Mouse (Mus musculus): ENCODE data around the gene Mycbp2.

The Mycbp2 gene

DNA sequence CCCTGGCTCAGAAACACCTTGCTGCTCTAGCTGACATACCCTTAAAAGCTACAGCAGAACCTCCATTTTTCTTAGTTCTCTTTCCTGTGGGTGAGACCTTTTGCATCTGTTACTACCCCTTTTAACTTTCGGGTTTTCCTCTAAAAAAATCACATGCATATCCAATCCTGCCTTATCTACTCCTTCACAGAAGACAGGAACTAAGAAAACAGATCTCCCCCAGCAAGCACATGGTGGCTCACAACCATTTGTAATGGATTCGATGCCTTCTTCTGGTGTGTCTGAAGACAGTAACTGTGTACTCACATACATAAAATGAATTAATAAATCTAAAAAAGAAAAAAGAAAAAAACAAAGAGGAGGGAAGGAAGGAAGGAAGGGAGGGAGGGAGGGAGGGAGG is 87.9 kb downstream of the Mycbp2 start:
- no peak for DNase-seq

DNA sequence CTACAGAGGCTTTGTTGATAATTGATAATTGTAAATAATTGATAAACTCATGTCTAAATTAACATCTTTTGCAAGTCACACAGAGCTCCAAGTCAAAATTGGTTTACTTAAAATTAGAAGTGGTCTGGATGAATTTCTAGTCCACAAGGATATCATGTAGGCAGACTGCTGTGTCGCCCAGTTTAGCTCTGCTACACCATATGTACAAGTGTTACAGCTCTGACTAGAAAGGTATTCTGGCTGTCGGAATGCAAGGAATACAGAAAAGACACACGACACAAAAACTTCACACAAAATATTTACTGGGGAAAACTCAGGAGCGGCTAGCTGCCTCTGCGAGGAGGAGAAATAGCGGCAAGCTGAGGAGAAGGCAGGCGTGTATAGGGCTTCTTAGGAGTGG is 89.7 kb downstream of the Mycbp2 start:
- DNase-seq, result no peak

DNA sequence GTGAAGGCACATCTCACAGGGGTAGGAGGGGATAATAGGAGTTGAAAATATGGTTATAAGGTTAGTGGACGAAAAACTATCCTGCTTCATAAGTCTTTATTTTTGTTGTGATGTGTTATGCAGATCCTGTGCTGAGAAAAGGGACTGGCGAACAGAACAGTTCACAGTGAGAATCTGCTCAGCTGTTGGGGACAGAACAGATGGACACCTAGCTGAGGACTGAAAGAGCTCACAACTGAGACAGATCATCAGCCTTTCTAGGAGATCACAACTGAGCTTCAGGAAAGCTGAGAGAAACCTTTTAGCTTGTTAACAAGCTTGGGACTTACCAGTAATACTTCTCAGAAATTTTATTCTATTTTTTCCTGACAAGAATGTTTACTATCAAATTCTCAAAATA is 92.3 kb downstream of the Mycbp2 start:
- no peak for DNase-seq

DNA sequence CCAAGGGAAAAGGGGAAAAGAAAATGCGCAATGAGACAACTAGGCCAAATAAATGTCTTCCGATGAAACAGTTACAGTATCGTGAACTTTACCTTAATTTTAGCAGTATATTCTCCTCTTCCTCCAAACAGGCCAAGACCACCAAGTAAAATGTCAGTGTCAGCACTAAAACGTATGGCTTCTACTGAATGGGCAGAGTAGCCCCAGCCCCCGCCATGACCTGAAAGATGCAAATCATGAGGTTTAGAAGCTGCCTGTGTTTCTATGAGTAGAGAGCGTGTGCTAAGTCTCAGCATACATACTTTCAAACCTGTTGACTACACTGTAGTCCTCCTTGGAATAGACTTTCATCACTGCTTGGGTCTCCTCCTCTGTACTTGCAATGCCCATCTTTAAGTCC is 104.6 kb downstream of the Mycbp2 start:
- no peak for DNase-seq

DNA sequence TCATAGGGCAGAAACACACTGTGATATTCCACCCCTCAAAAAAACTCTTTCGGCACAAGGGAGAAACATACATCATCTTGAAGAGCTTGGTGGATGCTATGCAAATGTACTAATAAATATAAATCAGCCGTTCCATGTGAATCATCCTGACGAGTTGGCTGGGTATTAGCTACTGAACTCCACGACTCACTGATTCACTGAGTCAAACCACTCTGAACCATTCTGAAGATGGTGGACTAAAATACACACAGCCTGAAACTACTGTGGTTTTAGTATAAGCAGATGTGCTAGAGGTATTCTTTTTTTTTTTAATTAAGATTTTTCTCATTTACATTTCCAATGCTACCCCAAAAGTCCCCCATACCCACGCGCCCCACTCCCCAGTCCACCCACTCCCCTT is 111.8 kb downstream of the Mycbp2 start:
- no peak for DNase-seq

DNA sequence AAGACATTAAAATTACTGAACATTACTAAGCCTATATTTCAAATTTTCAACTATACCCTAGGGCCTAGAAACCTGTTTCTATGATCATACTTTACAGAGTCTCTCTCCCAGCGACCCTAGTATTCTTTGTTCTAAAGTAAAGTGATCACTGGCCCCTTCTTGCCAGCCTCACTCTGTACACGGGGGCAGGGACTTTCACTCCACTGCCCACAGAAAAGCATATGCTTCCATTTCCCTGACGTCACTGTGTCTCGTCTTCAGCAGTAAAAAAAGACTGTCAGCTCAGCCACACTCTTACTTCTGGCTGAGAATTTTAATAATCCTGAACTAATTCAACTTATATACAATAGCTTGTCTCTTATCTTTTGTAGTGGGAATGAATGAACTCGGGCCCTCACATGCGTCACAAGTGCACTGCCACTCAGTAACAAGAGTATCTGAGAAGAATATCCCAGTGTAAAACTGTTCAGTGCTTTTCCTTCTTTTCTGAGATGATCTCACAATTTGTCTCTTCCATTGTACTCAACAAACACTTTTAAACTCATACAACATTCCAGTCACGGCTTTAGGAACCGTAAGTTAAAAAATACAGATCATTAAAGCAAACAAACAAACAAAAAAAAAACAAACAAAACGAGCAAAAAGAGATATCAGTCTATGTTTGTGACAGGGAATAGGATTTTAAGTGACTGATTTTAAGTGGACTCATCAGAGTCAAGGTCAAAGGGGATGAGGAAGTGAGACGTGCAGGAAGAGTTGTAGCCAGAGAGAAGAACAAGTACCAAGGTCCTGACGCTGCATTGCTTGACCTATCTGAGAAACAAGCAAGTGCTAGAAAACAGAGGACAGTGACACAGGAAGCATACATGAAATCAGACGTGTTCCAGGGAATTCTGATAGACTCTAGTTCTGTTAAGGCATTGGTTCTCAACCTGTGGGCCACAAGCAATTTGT is 112.7 kb downstream of the Mycbp2 start:
- DNase-seq, result no peak

DNA sequence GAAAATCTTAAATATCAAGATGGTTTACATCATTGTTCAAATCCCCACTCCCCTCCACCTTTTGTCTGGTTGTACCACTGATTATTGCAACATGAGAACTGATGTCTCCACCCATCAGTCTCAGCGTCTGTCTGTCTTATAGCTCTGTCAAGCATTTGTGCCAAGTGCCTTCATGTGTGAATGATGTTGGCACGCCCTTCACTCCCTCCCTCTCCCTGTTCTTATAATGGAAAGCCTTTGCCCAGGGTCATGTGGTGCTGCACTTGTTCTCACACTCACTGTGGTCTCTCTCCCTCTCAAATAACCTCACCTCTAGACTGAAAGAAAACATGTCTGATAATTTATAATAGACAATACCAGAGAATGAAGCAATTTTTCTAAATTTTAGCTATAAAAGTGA is 124.3 kb downstream of the Mycbp2 start:
- no peak for DNase-seq

DNA sequence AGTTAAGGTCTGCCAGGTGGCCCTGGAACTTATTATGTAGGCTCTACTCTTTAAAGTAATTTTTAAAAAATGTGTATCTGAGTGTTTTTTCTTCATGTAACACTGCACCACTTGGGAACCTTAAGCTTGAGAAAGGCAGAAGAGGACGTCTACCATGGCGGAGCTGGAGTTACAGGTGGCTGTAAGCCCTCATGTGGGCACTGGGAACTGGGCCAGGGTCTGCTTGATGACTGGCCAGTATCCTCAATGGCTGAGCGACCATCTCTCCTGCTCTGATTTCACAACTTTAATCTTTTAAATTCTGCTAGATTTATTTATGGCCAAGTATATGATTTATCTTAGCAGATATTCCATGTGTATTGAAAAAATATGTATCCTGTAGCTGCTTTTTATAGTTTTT is 124.9 kb downstream of the Mycbp2 start:
- DNase-seq, result no peak

DNA sequence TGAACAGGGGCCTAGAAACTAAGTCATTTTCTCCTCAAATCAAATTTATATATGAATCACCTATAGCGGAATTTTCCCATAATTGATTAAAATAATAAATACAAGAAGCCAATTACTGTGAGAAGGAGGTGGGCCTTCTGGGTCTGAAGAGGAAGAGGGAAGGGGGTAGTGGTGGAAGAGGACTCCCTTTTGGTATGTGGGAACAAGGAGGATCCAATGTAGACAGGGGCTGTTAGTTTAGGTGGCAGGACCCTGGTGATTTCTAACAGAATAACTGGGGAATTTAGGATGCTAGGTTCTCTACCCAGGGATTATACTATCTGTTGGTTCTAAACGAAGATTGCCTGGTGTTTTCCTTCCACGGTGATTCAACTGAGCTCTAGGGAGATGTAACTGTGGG is 130.3 kb downstream of the Mycbp2 start:
- DNase-seq, result no peak

DNA sequence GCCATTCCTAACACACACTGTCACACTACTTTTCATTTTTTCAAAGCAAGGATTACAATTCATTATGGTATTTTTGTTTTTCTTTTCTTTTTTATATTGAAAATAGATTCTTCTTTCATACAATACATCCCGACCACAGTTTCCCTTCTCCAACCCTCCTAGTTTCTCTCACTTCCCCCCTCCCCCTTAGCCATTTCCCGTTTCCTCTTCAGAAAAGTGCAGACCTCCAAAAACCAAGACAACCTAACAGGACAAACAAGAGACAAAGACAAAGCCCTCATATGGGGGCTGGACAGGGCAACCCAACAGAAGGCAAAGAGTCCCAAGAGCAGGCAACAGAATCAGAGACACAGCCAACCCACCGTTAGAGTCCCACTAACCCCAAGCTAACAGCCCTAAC is 160.0 kb downstream of the Mycbp2 start:
- no peak for DNase-seq

DNA sequence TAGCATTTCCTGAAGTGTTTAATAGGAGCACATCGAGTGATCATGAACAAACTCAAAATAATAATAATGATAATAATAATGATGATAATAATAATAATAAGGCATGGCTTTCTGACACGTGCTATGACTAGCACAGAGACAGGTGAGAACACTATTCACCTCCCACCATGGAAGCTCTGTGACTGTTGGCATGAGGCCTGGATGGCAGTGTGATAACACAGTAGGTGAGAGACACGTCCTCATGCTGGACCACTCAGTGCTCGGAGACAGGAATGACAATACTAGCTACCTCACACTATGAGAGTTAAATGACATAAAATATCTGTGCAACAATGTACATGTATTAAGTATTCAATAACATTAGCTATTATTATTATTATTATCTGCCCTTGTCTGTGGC is 160.5 kb downstream of the Mycbp2 start:
- no peak for DNase-seq

DNA sequence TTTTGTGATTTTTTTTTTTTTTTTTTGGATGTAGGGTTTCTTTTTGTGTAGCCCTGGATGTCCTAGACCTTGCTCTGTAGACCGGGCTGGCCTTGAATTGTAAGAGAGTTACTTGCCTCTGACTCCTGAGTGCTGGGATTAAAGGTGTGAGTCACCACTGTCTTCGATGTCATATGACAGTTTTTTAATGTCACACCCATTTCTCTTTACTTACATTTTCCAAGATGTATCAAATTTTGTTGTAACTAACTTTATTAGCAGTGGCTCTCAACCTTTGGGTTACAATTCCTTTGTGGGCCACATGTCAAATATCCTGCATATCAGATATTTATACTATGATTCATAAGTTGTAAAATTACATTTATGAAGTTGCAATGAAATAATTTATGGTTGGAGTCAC is 166.5 kb downstream of the Mycbp2 start:
- no peak for DNase-seq

DNA sequence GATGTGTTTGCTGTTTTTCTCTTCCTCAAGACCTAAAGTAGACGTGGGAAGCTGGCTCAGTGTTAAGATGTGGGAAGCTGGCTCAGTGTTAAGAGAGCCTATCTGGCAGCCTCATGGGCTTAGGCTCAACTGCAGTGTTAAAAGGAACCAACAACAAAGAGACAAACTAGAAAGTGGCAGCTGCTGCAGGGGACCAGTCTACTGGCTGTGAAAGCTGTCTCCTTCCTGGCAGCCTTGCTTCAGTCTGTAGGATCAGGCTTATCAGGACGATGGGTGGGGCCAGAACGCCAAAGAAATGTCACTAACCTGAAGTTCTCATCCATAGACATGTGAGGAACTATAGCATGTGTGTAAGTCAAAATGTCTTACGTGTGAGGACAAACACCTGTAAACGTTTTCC is 183.7 kb downstream of the Mycbp2 start:
- DNase-seq, result no peak

DNA sequence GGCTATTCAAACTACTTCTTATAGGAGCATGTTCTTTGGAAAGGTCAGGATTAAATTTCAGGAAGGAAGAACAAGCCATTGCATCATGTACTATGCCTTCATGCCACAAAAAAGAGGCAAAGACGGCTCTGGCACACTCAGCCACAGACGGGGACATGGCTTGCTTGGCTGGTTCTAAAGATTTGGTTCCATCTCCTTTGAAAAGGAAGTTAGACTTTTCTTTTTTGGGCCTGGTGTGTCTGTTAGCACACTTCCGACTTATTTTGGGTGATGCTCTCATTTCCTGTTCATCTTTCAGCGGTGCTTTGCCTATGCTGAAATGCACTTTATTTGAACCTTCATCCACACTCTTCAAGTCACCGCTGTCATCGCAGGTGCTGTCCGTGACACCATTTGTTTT is 190.9 kb downstream of the Mycbp2 start:
- DNase-seq, result no peak

DNA sequence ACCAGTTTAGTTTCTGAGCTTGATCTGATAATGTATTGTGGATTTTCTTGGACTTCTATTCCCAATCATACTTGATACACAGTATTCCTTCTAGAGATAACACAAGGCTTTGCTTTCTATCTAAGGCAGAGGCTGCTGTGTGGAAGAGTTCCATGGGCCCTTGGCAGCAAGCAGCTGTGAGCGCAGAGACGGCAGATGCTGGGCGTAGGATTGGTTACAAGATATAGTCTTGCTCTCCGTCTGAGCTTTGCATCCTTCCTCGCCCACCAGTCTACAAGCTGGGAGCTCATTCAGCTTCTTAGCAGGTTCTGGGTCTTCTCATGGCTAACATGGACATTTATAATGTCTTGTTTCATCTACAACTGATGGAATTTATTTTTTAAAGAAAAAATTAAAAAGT is 196.5 kb downstream of the Mycbp2 start:
- DNase-seq, result no peak

DNA sequence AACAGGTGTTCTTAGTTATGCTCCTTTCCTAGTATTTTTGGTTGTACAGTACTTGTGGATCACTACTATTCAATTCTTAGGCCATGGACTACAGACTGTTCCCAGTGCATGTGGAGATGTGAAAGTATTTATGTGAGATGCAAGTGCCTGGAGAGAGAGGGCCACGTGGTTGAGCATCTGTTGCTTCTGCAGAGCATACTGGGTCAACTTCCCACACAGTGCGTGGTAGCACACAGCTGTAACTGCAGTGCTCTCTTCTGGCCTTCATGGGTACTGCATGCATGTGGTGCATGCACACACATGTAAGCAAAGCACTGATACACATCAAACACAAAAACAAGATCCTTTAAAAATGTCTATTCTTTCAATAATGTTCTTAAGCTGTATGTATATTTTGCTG is 214.6 kb downstream of the Mycbp2 start:
- DNase-seq, result peak; percentile 23

DNA sequence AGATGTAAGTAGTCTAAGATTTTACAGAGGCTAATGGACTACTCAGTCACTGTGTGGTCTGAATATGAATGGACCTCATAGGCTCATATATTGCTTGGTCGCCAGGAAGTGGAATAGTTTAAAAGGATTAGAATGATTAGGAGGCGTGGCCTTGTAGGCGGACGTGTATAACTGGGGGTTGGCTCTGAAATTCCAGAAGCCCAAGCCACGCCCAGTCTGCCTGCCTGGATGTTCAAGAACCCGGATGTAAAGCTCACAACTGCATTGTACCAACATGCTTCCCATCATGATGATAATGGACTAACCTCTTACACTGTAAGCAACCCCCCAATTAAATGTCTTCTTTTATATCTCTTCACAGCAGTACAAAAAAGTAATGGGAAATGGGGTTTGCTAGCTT is 220.9 kb downstream of the Mycbp2 start:
- DNase-seq, result no peak

DNA sequence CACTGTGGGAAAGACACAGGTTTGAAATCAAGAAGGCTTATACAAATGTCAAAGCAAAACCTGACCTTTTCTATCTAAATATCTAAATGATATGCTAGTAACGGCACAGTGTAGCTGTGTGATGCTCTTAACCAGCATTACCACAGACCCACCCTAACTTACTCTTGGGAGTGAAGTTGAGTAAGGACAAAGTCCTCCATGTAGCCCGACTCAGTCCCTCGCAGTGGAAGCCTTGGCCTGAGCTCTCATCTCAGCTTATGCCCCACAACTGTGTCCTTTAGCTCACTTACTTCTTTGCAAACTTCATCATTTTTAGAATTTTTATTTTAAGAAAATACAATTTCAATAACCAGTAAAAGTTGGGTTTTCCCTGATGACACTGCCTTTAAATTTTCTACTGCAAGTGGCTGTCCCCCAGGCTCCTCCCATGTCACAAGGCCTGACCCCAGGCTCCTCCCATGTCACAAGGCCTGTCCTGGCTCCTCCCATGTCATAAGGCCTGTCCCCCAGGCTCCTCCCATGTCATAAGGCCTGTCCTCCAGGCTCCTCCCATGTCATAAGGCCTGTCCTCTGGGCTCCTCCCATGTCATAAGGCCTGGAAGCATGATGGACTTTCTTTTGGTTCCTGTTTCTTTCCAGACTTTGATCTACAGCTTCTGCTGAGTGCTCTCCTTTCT is 231.5 kb downstream of the Mycbp2 start:
- no peak for DNase-seq

DNA sequence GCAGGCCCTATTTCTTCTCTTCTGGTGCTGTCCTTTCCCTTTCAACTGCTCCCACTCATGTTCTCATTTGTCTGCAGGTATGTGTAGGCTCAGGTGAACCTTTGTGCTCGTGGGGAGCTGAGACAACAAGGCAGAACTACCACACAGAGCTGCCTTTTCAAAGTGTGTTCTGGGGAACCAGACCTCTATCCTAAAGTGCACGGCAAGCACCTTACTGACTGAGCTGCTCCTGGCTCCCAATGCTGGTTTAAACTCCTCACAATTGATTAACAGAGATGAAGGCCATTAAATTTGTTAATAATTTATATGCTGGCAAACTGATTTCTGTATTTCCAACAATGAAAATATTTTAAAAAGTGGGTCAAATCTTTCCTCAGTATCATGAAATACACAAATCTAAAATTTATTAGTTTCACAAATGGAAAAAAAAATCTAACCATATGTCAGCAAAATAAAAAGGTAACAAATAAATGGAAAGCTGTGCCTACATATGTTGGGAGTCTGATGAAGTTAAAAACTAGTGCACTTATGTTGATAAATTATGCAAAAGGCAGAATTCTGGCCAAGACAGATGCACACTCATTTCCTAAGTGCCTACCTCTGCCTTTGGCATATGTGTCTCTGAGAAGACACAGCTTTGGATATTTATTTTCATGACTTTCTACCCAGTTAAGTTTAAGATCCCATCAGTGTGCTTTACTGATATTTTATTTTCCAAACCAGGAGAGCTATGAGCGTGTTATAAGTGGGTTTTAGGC is 233.8 kb downstream of the Mycbp2 start:
- no peak for DNase-seq

DNA sequence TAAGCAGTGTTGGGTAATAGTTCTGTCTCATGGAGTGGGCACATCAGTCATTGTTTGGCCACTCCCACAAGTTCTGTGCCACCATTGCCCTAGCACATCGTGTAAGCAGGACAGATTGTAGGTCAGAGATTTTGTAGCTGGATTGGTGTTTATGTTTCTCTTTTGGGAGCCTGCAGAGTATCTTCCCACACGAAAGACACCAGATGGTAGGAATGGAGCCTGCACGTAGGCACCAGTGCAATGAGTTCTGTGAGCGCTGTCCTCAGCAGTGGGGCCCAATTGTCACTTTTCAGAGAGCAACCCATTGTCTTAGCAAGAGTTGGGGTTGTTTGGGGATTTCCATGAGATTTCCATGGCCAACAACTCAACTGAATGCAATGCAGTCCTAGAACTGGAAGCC is 236.6 kb downstream of the Mycbp2 start:
- DNase-seq, result no peak

DNA sequence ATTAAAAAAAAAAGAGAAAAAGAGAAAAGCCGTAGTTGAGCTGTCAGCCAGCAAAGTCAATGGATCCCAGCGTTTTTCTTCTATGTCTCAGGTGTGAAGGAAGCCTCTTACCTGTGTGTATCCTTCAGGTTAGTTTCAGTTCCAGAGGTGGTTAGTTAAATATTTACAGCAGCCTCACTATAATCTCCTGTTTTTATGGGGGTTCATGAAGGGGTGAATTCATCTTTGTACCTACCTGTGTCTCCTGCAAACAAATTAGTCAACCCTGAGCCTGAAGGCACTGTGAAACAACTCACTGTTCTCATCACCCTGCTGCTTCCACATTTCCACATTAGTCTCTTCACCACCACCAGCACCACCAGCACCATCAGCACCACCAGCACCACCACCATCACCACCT is 240.3 kb downstream of the Mycbp2 start:
- no peak for DNase-seq

DNA sequence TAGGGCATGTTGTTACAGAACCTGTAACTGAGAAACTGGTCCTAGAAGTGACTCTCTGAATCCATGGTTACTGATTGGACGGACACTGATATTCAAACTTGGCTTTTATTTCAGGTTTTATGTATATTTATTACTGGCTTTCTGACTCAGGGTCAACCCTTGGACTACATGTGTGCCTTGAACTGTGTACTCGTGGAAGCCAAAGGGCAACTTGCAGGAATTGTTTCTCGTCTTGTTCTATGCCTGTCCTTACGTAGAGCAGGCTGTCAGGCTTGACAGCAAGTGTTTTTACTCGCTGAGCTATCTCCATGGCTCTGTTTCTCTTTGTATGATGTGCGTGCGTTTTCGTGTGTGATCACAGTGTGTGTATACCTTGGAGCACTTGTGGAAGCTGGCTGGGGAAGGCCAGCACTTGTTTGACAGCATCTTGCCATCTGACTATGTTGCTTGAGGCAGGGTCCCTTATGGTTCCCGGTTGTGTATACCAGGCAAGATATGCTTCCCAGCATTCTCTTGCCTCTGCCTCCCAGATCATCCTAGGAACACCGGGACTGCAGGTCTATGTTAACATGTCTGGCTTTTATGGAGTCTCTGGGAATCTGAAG is 243.8 kb downstream of the Mycbp2 start:
- DNase-seq, result no peak

DNA sequence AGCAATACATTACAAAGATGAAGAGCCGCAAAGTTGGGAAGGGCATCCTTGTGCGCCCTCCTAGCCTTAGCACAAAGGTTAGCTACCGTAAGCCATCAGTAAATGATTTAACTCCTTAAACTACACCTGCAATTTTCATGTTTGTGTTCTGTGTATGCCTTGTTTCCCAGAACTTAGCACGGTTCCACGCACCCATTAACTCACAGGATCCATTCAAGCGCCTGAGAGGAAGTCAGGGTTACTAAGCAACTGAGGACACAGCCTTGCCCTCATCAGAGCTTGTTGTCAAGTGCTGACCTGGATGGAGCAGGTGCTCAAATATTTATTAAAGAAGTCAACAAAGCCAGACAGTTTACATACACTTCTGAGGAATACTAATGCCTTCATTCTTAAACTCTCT is 244.4 kb downstream of the Mycbp2 start:
- no peak for DNase-seq
